Comparison of ENCODE assay signal across 11 mouse cellular contexts in genomic region chr15:3228185-3228584, GRCm38 (mm10). TPM values are rescaled to one million over a fixed set of nuclear protein-coding genes. Genes with fewer than 3 reads are reported as not detected.
DNase-seq lines count a peak whose midpoint lies in the region; ATAC-seq and TF ChIP-seq lines count a peak whose summit lies in the region.
"Had no signal": no experiment of that assay in that cellular context is flagged by ENCODE, and none has a peak within 500 bp of the region (broad histone marks: within the 10 kb centered on the region; RNA-seq: fewer than 3 reads in every experiment).

No protein-coding gene starts in this region.

- H3K4me3 ChIP-seq in liver, adult 2 months (ENCODE audit: insufficient read depth, low read depth, low read length), result no peak overlapping the region
- H3K4me3 ChIP-seq in liver, embryonic 11.5 days (ENCODE audit: low read depth, low read length), result no peak overlapping the region
- no peak overlapping the region for H3K4me3 ChIP-seq in heart, postnatal 0 days (ENCODE audit: low read depth, low read length)
- H3K4me3 ChIP-seq in cerebellum, adult 2 months (replicated peaks; ENCODE audit: insufficient read depth, low read depth, low read length), result no peak overlapping the region
- H3K4me3 ChIP-seq: midbrain, embryonic 13.5 days; stomach, embryonic 15.5 days had no signal

- peaks cover 46% of the 10 kb centered on the region for H3K4me1 ChIP-seq in liver, adult 2 months (ENCODE audit: control insufficient read depth, insufficient read depth, low read length)
- H3K4me1 ChIP-seq in liver, embryonic 11.5 days (replicated peaks; ENCODE audit: control insufficient read depth, insufficient read depth, low read length), result no peaks in the 10 kb centered on the region
- H3K4me1 ChIP-seq in heart, postnatal 0 days (ENCODE audit: control insufficient read depth, insufficient read depth), result peaks cover 13% of the 10 kb centered on the region
- H3K4me1 ChIP-seq in cerebellum, adult 2 months (ENCODE audit: control insufficient read depth, insufficient read depth, low read length), result no peaks in the 10 kb centered on the region
- H3K4me1 ChIP-seq: stomach, embryonic 15.5 days had no signal

- no peaks in the 10 kb centered on the region for H3K79me2 ChIP-seq in liver, adult 2 months (ENCODE audit: control insufficient read depth, insufficient read depth, low read length)

- H3K9me3 ChIP-seq in liver, embryonic 11.5 days (ENCODE audit: control insufficient read depth, low read length), result no peaks in the 10 kb centered on the region
- no peaks in the 10 kb centered on the region for H3K9me3 ChIP-seq in heart, postnatal 0 days (replicated peaks; ENCODE audit: control insufficient read depth, low read length)
- H3K9me3 ChIP-seq: midbrain, embryonic 13.5 days; stomach, embryonic 15.5 days had no signal

- 23% methylated on average over 2 of the region's 2 CpGs for WGBS in liver, adult 2 months
- WGBS in liver, embryonic 11.5 days, result 45% methylated on average over 2 of the region's 2 CpGs
- WGBS in heart, postnatal 0 days, result 38% methylated on average over 2 of the region's 2 CpGs
- WGBS in cerebellum, adult 2 months, result 69% methylated on average over 2 of the region's 2 CpGs

- no peak for TF ChIP-seq EP300 in heart, postnatal 0 days (IDR thresholded peaks at IDR 0.05; ENCODE audit: low read depth)

- no peak for TF ChIP-seq POLR2A in liver, adult 2 months (IDR thresholded peaks at IDR 0.05; ENCODE audit: extremely low read depth, insufficient read depth, low read length)
- no peak for TF ChIP-seq POLR2A in cerebellum, adult 2 months (IDR thresholded peaks at IDR 0.05; ENCODE audit: borderline replicate concordance, insufficient read depth, low read length)

- DNase-seq in liver, adult 2 months (ENCODE audit: extremely low read depth, low read depth, low spot score), result no peak
- DNase-seq in liver, embryonic 11.5 days (ENCODE audit: low spot score), result no peak
- peak; percentile 42 for DNase-seq in heart, postnatal 0 days (ENCODE audit: low spot score)
- peak; percentile 37 to 77 for DNase-seq in kidney, postnatal 25 days
- DNase-seq in layer of hippocampus, adult 9-10 months (ENCODE audit: low spot score), result no peak
- DNase-seq in retina, embryonic 14.5 days (ENCODE audit: low spot score), result no peak
- DNase-seq in cerebellum, adult 2 months, result no peak
- DNase-seq: adrenal gland, postnatal 25 days had no signal

- no peak for ATAC-seq in liver, embryonic 11.5 days (replicated peaks; ENCODE audit: low FRiP score)
- ATAC-seq in heart, postnatal 0 days (ENCODE audit: insufficient read depth, low read depth), result peak; percentile 36; the same call in 1 of the 2 replicates
- peak; percentile 63 for ATAC-seq in megakaryocyte, adult 5-6 weeks (ENCODE audit: poor library complexity, severe bottlenecking)
- ATAC-seq: midbrain, embryonic 13.5 days had no signal

- H3K9ac ChIP-seq in liver, adult 2 months (ENCODE audit: low read depth, low read length), result 0 out of 2 replicates have a peak overlapping the region, but pooled peaks have one; percentile 36
- H3K9ac ChIP-seq in liver, embryonic 11.5 days (ENCODE audit: low read depth, low read length), result no peak overlapping the region
- H3K9ac ChIP-seq in heart, postnatal 0 days (replicated peaks; ENCODE audit: low read depth, low read length), result no peak overlapping the region
- H3K9ac ChIP-seq: midbrain, embryonic 13.5 days; stomach, embryonic 15.5 days had no signal

- H3K27ac ChIP-seq in liver, adult 2 months (replicated peaks; ENCODE audit: insufficient read depth, low read depth, low read length), result peak overlapping the region; percentile 88
- H3K27ac ChIP-seq in liver, embryonic 11.5 days (ENCODE audit: low read depth, low read length), result no peak overlapping the region
- H3K27ac ChIP-seq in heart, postnatal 0 days (ENCODE audit: low read depth), result peak overlapping the region; percentile 11
- H3K27ac ChIP-seq in cerebellum, adult 2 months (ENCODE audit: insufficient read depth, low read length), result no peak overlapping the region
- H3K27ac ChIP-seq: midbrain, embryonic 13.5 days; stomach, embryonic 15.5 days had no signal

- no peak for TF ChIP-seq CTCF in liver, adult 2 months (IDR thresholded peaks at IDR 0.05; ENCODE audit: low read depth, low read length)
- no peak for TF ChIP-seq CTCF in heart, postnatal 0 days (IDR thresholded peaks at IDR 0.05; ENCODE audit: low read depth)
- no peak for TF ChIP-seq CTCF in cerebellum, adult 2 months (IDR thresholded peaks at IDR 0.05; ENCODE audit: borderline replicate concordance, insufficient read depth, low read depth, low read length)

- H3K4me2 ChIP-seq in liver, embryonic 11.5 days, result no peak overlapping the region
- no peak overlapping the region for H3K4me2 ChIP-seq in heart, postnatal 0 days (ENCODE audit: low read depth, low read length)
- H3K4me2 ChIP-seq: midbrain, embryonic 13.5 days; stomach, embryonic 15.5 days had no signal

- no peaks in the 10 kb centered on the region for H3K27me3 ChIP-seq in liver, adult 2 months (ENCODE audit: control insufficient read depth, insufficient read depth, low read length)
- H3K27me3 ChIP-seq in liver, embryonic 11.5 days (replicated peaks; ENCODE audit: control insufficient read depth, insufficient read depth, low read length), result no peaks in the 10 kb centered on the region
- no peaks in the 10 kb centered on the region for H3K27me3 ChIP-seq in heart, postnatal 0 days (ENCODE audit: control insufficient read depth, insufficient read depth, low read length)
- H3K27me3 ChIP-seq in cerebellum, adult 2 months (ENCODE audit: control insufficient read depth, insufficient read depth, low read length), result no peaks in the 10 kb centered on the region
- H3K27me3 ChIP-seq: midbrain, embryonic 13.5 days; stomach, embryonic 15.5 days had no signal

- H3K36me3 ChIP-seq in liver, adult 2 months (ENCODE audit: control insufficient read depth, insufficient read depth, low read length), result no peaks in the 10 kb centered on the region
- no peaks in the 10 kb centered on the region for H3K36me3 ChIP-seq in liver, embryonic 11.5 days (ENCODE audit: control insufficient read depth, insufficient read depth, low read length)
- H3K36me3 ChIP-seq in heart, postnatal 0 days (replicated peaks; ENCODE audit: control insufficient read depth, insufficient read depth, low read length), result no peaks in the 10 kb centered on the region
- H3K36me3 ChIP-seq: midbrain, embryonic 13.5 days; stomach, embryonic 15.5 days had no signal

RNA-seq across cellular contexts. Expression of gene Selenop, which starts 40.2 kb away (rescaled TPM):
- 6,785 and 8,531 TPM in 2 replicates for total RNA-seq in liver, adult 2 months (2014; rRNA removed)
- polyA plus RNA-seq in liver, adult 2 months (2012; rRNA removed), result 1,988 and 2,372 TPM in 2 replicates
- polyA plus RNA-seq in liver, embryonic 11.5 days (2014; fragmentation: Nextera tagmentation; extraction: Ambion mirVana), result 268 and 281 TPM in 2 replicates
- 264 and 358 TPM in 2 replicates for total RNA-seq in heart, postnatal 0 days (2014; rRNA removed; ENCODE audit: low replicate concordance)
- 169 and 190 TPM in 2 replicates for polyA plus RNA-seq in heart, postnatal 0 days (2015; fragmentation: Nextera tagmentation; extraction: Ambion mirVana)
- 413 and 446 TPM in 2 replicates for total RNA-seq in megakaryocyte, adult 5-6 weeks (2015)
- total RNA-seq in megakaryocyte, adult 5-6 weeks (2017), result 238 and 252 TPM in 2 replicates
- 283 and 313 TPM in 2 replicates for polyA plus RNA-seq in cerebellum, adult 2 months (2012; rRNA removed)

Comparison
In these comparisons a context has a peak if more than half of its experiments do, and no peak if none do; other contexts are left out.
1. H3K27ac ChIP-seq: peak in liver, adult 2 months (single experiment) and heart, postnatal 0 days (single experiment); none in liver, embryonic 11.5 days (single experiment) and cerebellum, adult 2 months (single experiment).
2. DNase-seq: peak in heart, postnatal 0 days (single experiment) and kidney, postnatal 25 days (2 of 2); none in liver, adult 2 months (single experiment), liver, embryonic 11.5 days (single experiment), layer of hippocampus, adult 9-10 months (single experiment), retina, embryonic 14.5 days (single experiment) and cerebellum, adult 2 months (0 of 2).